Mouse (Mus musculus) monocyte, adult 5-6 weeks (primary cell): ENCODE results near the gene Pde8b. TPM values are rescaled to one million over a fixed set of nuclear protein-coding genes. Genes with fewer than 3 reads are reported as not detected.

Experiments
- ATAC-seq: fragments of 153-309, 156-312 bp; replicated peaks from 2 replicates; pipeline ENCODE4 v1.8.0; 2017; ENCODE audit warnings: mild to moderate bottlenecking; ENCODE audit not compliant: low TSS enrichment, insufficient number of reproducible peaks, severe bottlenecking, poor library complexity, low FRiP score
- total RNA-seq: library from RNA; stranded (forward); fragments of 200-1000, 200-491, 200-594 nt; gene quantifications from 3 replicates; pipeline ENCODE4 v1.2.3, GENCODE M21; 2017

Pde8b gene
- 1.4 to 5.0 TPM (median 2.8 TPM) in 3 replicates for total RNA-seq

GRCm38 (mm10) chr13:95249511-95250456, at the start of gene Pde8b:
TSS of gene Pde8b (minus strand) at chr13:95250336.
- no peak for ATAC-seq

DNA sequence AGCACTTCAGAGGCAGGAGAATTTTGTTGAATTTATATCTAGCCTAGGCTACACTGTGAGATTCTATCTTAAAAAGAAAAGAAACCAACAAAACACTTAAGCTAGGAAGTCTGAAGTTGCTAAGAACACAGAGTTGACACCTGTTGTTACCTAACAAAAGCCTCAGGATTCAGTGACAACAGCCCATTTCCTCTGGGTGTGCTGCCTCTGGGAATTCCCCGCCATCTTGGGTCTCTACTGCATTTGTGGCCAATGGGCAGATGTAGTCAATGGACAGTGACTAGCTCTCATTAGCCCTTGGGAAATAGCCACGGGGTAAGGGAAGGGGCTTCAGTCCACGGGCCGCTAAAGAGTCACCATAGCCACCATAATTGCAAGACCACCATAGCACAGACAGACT, 41.8 kb upstream of the Pde8b start:
- no peak for ATAC-seq

DNA sequence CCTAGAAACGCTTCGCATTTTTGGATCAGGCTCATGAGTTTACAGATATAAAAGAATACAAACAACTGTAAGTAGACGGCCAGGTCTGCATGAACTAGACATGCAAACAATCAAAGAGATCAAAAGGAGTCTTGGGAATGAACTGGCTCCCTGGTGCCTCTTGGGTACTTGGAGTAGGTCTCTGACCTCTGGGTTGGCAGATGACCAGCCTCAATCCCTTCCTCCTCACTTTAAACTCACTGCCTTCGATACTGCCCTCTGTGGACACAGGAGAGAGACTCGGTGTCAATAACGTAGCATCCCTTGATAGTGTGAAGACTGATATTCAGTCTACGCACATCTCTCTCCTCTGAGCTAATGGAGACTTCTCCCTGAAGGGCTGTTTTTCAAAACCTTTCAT, 37.9 kb upstream of the Pde8b start:
- ATAC-seq, result no peak

- ATAC-seq, result no peak
Observed at GRCm38 (mm10) chr13:95286989-95287388, 36.9 kb upstream of the Pde8b start.

- ATAC-seq, result no peak
Observed at GRCm38 (mm10) chr13:95281740-95282673, 31.9 kb upstream of the Pde8b start.

DNA sequence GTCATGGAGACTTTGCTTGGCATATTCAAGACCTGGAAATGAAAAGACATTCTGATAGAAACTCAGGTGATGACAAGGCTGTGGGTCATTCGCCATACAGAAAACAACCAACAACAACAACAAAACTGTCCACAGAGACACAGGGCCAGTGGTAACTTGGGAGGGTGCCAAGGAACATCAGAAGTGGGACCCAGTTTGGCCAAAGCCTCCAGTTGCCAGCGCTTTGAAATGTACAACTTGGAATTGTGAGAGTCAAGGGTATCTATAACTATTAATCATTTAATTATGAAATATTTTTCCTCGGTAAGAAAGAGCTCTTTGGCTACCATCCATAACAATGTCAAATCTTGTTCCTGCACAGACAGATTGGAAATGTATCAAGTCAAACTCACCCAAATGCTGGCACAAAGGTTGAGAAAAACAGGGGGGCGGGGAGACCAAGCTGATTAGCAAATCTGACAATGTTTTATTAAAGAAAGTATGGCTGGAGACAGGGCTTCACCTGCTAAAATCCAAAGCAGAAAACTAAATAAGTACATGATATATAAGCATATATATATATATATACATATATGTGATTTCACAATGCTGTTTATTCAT, 28.4 kb upstream of the Pde8b start:
- no peak for ATAC-seq

DNA sequence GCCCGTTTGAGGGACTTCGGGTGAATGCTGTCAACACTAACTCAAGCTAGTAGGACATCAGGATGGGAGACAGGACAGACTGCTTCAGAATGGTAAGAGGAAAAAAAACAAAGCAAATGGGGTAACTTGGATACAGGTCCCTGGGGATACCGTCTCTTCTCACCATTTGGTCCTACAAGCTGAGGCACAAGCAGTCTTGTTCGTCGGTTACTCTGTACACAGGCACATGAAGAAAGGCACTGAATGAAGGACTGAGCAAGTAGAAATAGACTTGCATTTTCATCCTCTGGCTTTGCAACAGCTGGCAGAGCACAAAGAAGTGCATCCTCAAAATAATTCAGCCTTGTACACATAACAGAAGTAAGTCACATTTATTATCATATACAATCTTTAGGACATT, 14.6 kb upstream of the Pde8b start:
- ATAC-seq, result no peak

DNA sequence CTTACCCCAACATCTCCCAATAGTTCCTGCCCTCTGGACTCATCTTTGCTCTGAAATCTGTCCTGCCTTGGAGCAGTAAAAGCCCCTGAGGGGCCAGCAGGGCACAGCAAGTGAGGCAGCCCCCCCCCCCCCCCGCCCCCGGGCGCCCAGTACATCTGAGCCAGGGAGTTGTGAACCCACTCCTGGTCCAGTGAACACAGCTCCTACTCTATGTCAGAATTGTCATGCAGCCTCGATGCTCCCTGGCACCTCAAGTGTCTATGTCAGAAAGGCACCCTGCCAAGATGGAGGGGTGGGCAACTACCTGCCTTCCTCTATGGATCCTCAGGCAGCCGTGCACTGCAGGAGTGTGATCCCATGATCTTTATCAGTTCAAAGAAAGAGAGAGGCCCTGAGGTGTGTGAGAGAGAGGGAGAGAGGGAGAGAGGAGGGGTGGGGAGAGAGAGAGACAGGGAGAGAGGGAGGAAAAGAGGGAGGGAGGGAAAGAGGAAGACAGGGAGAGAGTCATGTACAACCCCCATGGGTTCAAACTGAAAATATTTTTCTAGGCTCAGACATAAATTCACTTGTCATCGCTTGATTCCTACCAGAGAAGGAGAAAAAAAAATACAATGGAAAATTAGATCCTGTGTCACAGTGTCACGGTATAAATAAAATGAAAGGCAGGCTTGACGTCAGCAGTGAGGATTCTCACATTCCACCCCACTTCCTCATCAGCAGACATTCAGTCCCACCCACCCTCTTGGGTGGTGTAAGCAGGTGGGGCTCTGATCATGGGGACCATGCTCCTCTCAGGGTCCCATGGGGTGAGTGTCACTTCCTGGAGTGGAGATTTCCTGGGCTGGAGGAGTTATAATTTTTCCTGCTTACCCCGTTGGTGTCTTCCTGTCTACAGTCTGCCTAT, 11.0 kb upstream of the Pde8b start:
- no peak for ATAC-seq

- ATAC-seq, result no peak
Observed at GRCm38 (mm10) chr13:95260391-95260790, 10.3 kb upstream of the Pde8b start.

- ATAC-seq, result no peak
Observed at GRCm38 (mm10) chr13:95257083-95257482, 6.9 kb upstream of the Pde8b start.

GRCm38 (mm10) chr13:95255083-95255482, 4.9 kb upstream of the Pde8b start:
- ATAC-seq, result no peak

GRCm38 (mm10) chr13:95243026-95243425, 7.1 kb downstream of the Pde8b start:
- ATAC-seq, result no peak

- ATAC-seq, result no peak
Observed at GRCm38 (mm10) chr13:95237488-95237887, 12.6 kb downstream of the Pde8b start.

- no peak for ATAC-seq
Observed at GRCm38 (mm10) chr13:95235261-95235660, 14.9 kb downstream of the Pde8b start.

GRCm38 (mm10) chr13:95231366-95232138, 18.6 kb downstream of the Pde8b start:
- ATAC-seq, result no peak

DNA sequence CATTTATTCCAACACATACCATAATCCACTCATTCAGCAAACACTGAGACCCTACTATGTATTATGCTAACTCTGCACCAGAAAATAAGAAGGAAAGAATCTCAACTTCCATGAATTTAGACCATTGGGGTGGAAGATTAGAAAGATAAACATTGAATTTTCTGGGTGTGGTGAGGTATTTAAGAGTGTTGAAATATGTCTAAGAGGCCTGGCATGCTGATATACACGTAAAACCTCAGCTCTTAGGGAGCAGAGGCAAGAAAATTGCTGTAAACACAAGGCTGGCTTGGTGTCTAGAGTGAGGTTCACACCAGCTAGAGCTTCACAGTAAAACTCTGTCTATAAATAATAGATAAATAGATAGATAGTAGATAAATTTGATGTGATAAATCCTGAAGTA, 19.8 kb downstream of the Pde8b start:
- no peak for ATAC-seq

DNA sequence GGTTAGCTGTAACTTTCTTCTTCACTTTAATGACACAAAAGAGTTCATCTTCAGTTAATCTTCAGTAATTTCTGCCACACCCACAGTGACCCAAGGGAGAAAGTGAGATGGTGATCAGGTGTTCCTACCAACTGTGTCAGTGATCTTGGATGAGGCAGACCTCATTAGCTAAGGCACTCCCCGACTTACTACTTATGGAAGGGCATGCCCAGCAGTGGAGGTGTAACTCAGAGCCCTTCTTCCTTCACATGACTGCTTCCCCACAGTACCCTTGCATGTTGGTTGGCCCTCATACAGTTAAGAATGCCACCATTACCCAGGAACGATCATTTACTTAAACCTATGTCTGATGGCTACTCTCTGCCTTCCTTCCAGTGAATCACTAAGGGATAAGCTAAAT, 25.6 kb downstream of the Pde8b start:
- ATAC-seq, result no peak

- ATAC-seq, result no peak
Observed at GRCm38 (mm10) chr13:95223427-95223772, 26.7 kb downstream of the Pde8b start.
